In the genomic region with DNA sequence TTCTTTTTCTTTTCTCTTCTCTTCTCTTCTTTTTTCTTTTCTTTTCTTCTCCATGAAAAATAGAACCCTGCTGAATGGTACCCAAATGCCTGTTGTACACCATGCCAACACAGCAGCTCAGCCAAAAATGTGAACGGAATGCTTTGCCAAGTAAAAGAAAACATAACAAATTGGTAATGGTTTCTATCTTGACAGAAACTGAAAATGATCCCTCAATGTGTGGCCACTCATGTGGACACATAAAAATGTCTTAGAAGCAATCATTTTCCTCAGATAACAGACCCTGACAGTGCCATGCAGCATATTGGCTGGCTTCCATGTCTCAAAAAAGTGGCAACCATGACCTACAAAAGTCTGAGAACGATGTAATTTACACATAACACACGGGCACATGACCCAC, we compare ENCODE assay signal across 17 mouse cellular contexts.
DNase-seq lines count a peak whose midpoint lies in the region; ATAC-seq and TF ChIP-seq lines count a peak whose summit lies in the region.
"Had no signal": no experiment of that assay in that cellular context is flagged by ENCODE, and none has a peak within 500 bp of the region (broad histone marks: within the 10 kb centered on the region; RNA-seq: fewer than 3 reads in every experiment).

No protein-coding gene starts in this region.

- H3K9me3 ChIP-seq in forebrain, embryonic 15.5 days = no peaks in the 10 kb centered on the region
- no peaks in the 10 kb centered on the region for H3K9me3 ChIP-seq in forebrain, embryonic 16.5 days (ENCODE audit: control insufficient read depth, low read length)
- H3K9me3 ChIP-seq in liver, postnatal 0 days (ENCODE audit: low read length) = no peaks in the 10 kb centered on the region
- H3K9me3 ChIP-seq in neural tube, embryonic 15.5 days (replicated peaks) = no peaks in the 10 kb centered on the region
- H3K9me3 ChIP-seq: midbrain, embryonic 12.5 days; stomach, embryonic 15.5 days had no signal

- peaks cover 7% of the 10 kb centered on the region; the same call in 1 of the 2 replicates for H3K36me3 ChIP-seq in forebrain, embryonic 15.5 days
- no peaks in the 10 kb centered on the region for H3K36me3 ChIP-seq in forebrain, embryonic 16.5 days (ENCODE audit: control insufficient read depth, insufficient read depth)
- H3K36me3 ChIP-seq in liver, adult 2 months (ENCODE audit: control insufficient read depth, insufficient read depth, low read length) = no peaks in the 10 kb centered on the region
- H3K36me3 ChIP-seq in liver, postnatal 0 days (replicated peaks; ENCODE audit: insufficient read depth, low read length) = 0 out of 2 replicates have a peak, but pooled peaks cover 3% of the 10 kb centered on the region
- H3K36me3 ChIP-seq in neural tube, embryonic 15.5 days = peaks cover 2% of the 10 kb centered on the region; the same call in 1 of the 2 replicates
- H3K36me3 ChIP-seq: midbrain, embryonic 12.5 days; stomach, embryonic 15.5 days had no signal

- H3K4me2 ChIP-seq in forebrain, embryonic 15.5 days (replicated peaks) = no peak overlapping the region
- H3K4me2 ChIP-seq in forebrain, embryonic 16.5 days (ENCODE audit: low read length) = no peak overlapping the region
- no peak overlapping the region for H3K4me2 ChIP-seq in liver, postnatal 0 days (ENCODE audit: low read depth, low read length)
- H3K4me2 ChIP-seq in neural tube, embryonic 15.5 days = no peak overlapping the region
- H3K4me2 ChIP-seq: midbrain, embryonic 12.5 days; stomach, embryonic 15.5 days had no signal

- TF ChIP-seq POLR2A in liver, adult 2 months (IDR thresholded peaks at IDR 0.05; ENCODE audit: extremely low read depth, insufficient read depth, low read length) = no peak
- no peak for TF ChIP-seq POLR2A in embryonic fibroblast, embryonic 13.5 days (IDR thresholded peaks at IDR 0.05; ENCODE audit: low read depth, low read length)

- TF ChIP-seq CTCF in liver, adult 2 months (IDR thresholded peaks at IDR 0.05; ENCODE audit: low read depth, low read length) = no peak
- no peak for TF ChIP-seq CTCF in liver, postnatal 0 days (IDR thresholded peaks at IDR 0.05; ENCODE audit: low read depth)
- no peak for TF ChIP-seq CTCF in embryonic fibroblast, embryonic 13.5 days (IDR thresholded peaks at IDR 0.05; ENCODE audit: borderline replicate concordance, insufficient read depth, low read length)

- TF ChIP-seq EP300 in liver, postnatal 0 days (IDR thresholded peaks at IDR 0.05; ENCODE audit: low read depth) = no peak

- H3K4me1 ChIP-seq in forebrain, embryonic 15.5 days = peaks cover 4% of the 10 kb centered on the region; the same call in 1 of the 2 replicates
- H3K4me1 ChIP-seq in forebrain, embryonic 16.5 days (replicated peaks; ENCODE audit: control insufficient read depth, insufficient read depth, low read length) = 0 out of 2 replicates have a peak, but pooled peaks cover 5% of the 10 kb centered on the region
- peaks cover 2% of the 10 kb centered on the region; the same call in 1 of the 2 replicates for H3K4me1 ChIP-seq in liver, adult 2 months (ENCODE audit: control insufficient read depth, insufficient read depth, low read length)
- H3K4me1 ChIP-seq in liver, postnatal 0 days (ENCODE audit: insufficient read depth) = no peaks in the 10 kb centered on the region
- peaks cover 8% of the 10 kb centered on the region for H3K4me1 ChIP-seq in embryonic fibroblast, embryonic 13.5 days (ENCODE audit: control insufficient read depth, insufficient read depth, low read length)
- no peaks in the 10 kb centered on the region for H3K4me1 ChIP-seq in neural tube, embryonic 15.5 days
- H3K4me1 ChIP-seq: midbrain, embryonic 12.5 days; stomach, embryonic 15.5 days had no signal

- 45% methylated on average over 3 of the region's 3 CpGs for WGBS in forebrain, embryonic 15.5 days
- WGBS in forebrain, embryonic 16.5 days = 43% methylated on average over 3 of the region's 3 CpGs
- 45% methylated on average over 3 of the region's 3 CpGs for WGBS in liver, adult 2 months
- 68% methylated on average over 3 of the region's 3 CpGs for WGBS in liver, postnatal 0 days (ENCODE audit: insufficient replicate concordance)
- WGBS in neural tube, embryonic 15.5 days = 63% methylated on average over 3 of the region's 3 CpGs

- no peaks in the 10 kb centered on the region for H3K79me2 ChIP-seq in liver, adult 2 months (ENCODE audit: control insufficient read depth, insufficient read depth, low read length)

- no peak overlapping the region for H3K27ac ChIP-seq in forebrain, embryonic 15.5 days (replicated peaks)
- no peak overlapping the region for H3K27ac ChIP-seq in forebrain, embryonic 16.5 days (ENCODE audit: low read length)
- H3K27ac ChIP-seq in liver, adult 2 months (replicated peaks; ENCODE audit: insufficient read depth, low read depth, low read length) = no peak overlapping the region
- no peak overlapping the region for H3K27ac ChIP-seq in liver, postnatal 0 days (ENCODE audit: low read depth)
- peak overlapping the region; percentile 73 for H3K27ac ChIP-seq in embryonic fibroblast, embryonic 13.5 days (ENCODE audit: insufficient read depth, low read length)
- no peak overlapping the region for H3K27ac ChIP-seq in neural tube, embryonic 15.5 days (replicated peaks)
- H3K27ac ChIP-seq: macrophage; midbrain, embryonic 12.5 days; stomach, embryonic 15.5 days had no signal

- ATAC-seq in forebrain, embryonic 15.5 days (replicated peaks) = 0 out of 2 replicates have a peak, but pooled peaks have one; percentile 41
- no peak; the same call in 1 of the 2 replicates for ATAC-seq in forebrain, embryonic 16.5 days
- ATAC-seq in liver, postnatal 0 days = no peak
- ATAC-seq in neural tube, embryonic 15.5 days (ENCODE audit: low FRiP score) = no peak

- no peak overlapping the region for H3K4me3 ChIP-seq in forebrain, embryonic 15.5 days
- H3K4me3 ChIP-seq in forebrain, embryonic 16.5 days (replicated peaks; ENCODE audit: low read length) = no peak overlapping the region
- no peak overlapping the region for H3K4me3 ChIP-seq in liver, adult 2 months (ENCODE audit: insufficient read depth, low read depth, low read length)
- H3K4me3 ChIP-seq in liver, postnatal 0 days (ENCODE audit: low read depth, low read length) = no peak overlapping the region
- no peak overlapping the region for H3K4me3 ChIP-seq in embryonic fibroblast, embryonic 13.5 days (ENCODE audit: insufficient read depth, low read length)
- no peak overlapping the region for H3K4me3 ChIP-seq in neural tube, embryonic 15.5 days (replicated peaks)
- H3K4me3 ChIP-seq: erythroblast, embryonic 14.5 days; midbrain, embryonic 12.5 days; stomach, embryonic 15.5 days had no signal

- DNase-seq in liver, adult 2 months (ENCODE audit: extremely low read depth, low read depth, low spot score) = peak; percentile 23
- no peak for DNase-seq in liver, postnatal 0 days
- DNase-seq in cerebellum, adult 11-12 months = peak; percentile 16
- DNase-seq in kidney, postnatal 25 days = no peak
- DNase-seq: B cell, adult 2 months; kidney, adult 2 months; kidney, postnatal 4 days; lung, adult 18-20 months; spleen, adult 18-20 months had no signal

- no peak overlapping the region for H3K9ac ChIP-seq in forebrain, embryonic 15.5 days (replicated peaks)
- H3K9ac ChIP-seq in forebrain, embryonic 16.5 days (replicated peaks; ENCODE audit: low read depth, low read length) = no peak overlapping the region
- no peak overlapping the region for H3K9ac ChIP-seq in liver, adult 2 months (ENCODE audit: low read depth, low read length)
- no peak overlapping the region for H3K9ac ChIP-seq in liver, postnatal 0 days (replicated peaks)
- no peak overlapping the region for H3K9ac ChIP-seq in neural tube, embryonic 15.5 days (replicated peaks)
- H3K9ac ChIP-seq: midbrain, embryonic 12.5 days; stomach, embryonic 15.5 days had no signal

- no peaks in the 10 kb centered on the region for H3K27me3 ChIP-seq in forebrain, embryonic 15.5 days
- no peaks in the 10 kb centered on the region for H3K27me3 ChIP-seq in forebrain, embryonic 16.5 days (replicated peaks; ENCODE audit: control insufficient read depth, insufficient read depth, low read length)
- no peaks in the 10 kb centered on the region for H3K27me3 ChIP-seq in liver, adult 2 months (ENCODE audit: control insufficient read depth, insufficient read depth, low read length)
- H3K27me3 ChIP-seq in liver, postnatal 0 days (ENCODE audit: insufficient read depth, low read length) = no peaks in the 10 kb centered on the region
- H3K27me3 ChIP-seq in neural tube, embryonic 15.5 days (replicated peaks) = no peaks in the 10 kb centered on the region
- H3K27me3 ChIP-seq: midbrain, embryonic 12.5 days; stomach, embryonic 15.5 days had no signal

Comparison
In these comparisons a context has a peak if more than half of its experiments do, and no peak if none do; other contexts are left out.
1. DNase-seq: peak in liver, adult 2 months (single experiment) and cerebellum, adult 11-12 months (single experiment); none in liver, postnatal 0 days (single experiment) and kidney, postnatal 25 days (0 of 2).